Mouse (Mus musculus) spleen, postnatal 0 days (tissue): ENCODE measurements around the gene Zfp553. TPM values are rescaled to one million over a fixed set of nuclear protein-coding genes. Genes with fewer than 3 reads are reported as not detected.

ENCODE experiments used
- polyA plus RNA-seq: library from polyadenylated mRNA; unstranded; fragments of >200 nt; fragmentation: Nextera tagmentation; extraction: Ambion mirVana; gene quantifications from 2 replicates; pipeline ENCODE4 v1.2.1, GENCODE M21; 2015

The Zfp553 gene
- 10.2 and 11.5 TPM in 2 replicates for polyA plus RNA-seq

DNA sequence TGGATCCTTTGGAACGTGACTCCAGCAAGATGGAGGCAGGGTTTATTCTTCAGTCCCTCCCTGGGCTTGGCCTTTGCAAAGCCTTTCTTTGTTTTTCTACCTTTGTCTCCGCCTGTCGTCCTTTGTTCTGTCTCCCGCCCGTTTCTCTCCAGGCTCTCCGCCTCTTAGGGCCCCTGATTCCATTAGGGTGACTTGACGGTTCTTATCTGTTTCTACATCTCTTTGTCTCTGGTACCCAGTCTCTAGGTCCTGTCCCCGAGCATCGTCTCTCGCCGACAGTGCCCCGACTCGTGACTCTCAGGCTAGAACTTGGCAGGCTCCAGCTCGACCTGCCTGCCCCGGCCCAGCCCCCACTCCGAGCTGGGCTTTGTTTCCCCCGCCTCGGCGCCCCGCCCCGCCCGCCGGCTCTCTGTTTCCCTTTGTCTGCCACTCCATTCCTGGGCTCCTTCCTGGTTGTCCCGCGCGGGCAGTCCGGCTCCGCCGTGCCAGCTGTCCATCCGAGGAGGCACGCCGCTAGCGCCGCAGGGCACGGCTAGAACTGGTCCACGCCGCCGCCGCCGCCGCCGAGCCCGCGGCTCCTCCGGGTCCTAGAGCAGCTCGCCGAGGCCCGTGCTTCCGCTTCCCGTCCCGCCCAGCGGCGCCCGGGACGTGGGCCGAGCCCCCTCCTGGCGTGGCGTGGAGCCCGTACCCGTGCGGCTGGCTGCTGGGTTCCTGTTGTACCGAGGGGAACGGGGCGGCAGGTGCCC, at the start of gene Zfp553, which contains the start of gene Sept1:
Gene Zfp553, plus strand, starts transcription at position 440 of the 746 bp plus-strand sequence.
Gene Sept1, minus strand, starts transcription at position 509 of the 746 bp plus-strand sequence.

DNA sequence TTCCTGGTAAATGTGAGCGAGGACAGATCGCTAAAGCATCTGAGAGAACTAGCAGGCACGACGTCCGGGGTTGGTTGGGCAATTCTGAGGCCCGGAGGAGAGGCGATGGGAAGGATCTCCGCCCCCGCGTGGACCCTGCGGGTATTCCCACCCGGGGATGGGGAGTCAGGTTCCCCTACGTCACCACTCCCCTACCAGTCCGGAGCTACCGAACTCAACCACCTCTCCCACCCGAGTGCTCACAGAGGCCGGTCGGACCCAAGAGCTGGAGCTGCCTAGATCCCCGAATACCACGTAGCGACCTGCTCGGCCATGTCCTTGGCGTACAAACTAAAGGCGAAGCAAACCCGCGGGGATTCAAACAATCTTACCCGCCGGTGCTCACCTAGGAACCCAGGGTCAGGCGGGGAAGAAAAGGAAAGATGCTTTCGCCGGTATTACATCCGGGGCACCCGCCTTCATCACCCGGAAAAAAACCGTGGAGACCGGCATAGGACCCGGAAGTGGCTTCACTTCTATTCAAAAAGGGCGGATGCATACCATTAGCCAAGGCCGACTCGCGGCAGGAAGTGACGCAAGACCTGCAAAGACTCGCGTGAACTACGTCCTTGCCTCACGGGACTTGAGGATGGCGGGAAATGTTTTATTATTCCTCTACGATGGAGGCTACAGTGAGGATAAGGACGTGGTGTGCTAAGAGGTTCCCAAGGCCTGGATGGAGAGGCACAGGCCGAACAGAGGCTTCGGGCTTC, 37.1 kb upstream of the Zfp553 start, which contains the start of gene Cd2bp2:
Gene Cd2bp2, minus strand, starts transcription at position 507 of the 752 bp plus-strand sequence.

DNA sequence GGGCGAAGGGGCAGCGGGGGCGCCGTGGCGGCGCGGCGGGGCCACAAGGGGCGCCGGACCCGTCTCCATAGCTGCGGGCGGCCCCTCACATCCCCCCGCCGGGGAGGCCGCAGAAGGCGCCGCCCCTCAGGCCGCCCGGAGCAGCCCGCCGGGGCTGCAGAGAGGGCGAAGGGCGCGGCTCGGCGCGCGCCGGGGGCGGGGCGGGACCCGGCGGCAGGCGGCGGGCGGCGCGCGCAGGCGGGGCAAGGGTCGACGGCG, 24.6 kb upstream of the Zfp553 start, which contains the start of gene Tbc1d10b:
Gene Tbc1d10b, minus strand, starts transcription at position 174 of the 258 bp plus-strand sequence.

DNA sequence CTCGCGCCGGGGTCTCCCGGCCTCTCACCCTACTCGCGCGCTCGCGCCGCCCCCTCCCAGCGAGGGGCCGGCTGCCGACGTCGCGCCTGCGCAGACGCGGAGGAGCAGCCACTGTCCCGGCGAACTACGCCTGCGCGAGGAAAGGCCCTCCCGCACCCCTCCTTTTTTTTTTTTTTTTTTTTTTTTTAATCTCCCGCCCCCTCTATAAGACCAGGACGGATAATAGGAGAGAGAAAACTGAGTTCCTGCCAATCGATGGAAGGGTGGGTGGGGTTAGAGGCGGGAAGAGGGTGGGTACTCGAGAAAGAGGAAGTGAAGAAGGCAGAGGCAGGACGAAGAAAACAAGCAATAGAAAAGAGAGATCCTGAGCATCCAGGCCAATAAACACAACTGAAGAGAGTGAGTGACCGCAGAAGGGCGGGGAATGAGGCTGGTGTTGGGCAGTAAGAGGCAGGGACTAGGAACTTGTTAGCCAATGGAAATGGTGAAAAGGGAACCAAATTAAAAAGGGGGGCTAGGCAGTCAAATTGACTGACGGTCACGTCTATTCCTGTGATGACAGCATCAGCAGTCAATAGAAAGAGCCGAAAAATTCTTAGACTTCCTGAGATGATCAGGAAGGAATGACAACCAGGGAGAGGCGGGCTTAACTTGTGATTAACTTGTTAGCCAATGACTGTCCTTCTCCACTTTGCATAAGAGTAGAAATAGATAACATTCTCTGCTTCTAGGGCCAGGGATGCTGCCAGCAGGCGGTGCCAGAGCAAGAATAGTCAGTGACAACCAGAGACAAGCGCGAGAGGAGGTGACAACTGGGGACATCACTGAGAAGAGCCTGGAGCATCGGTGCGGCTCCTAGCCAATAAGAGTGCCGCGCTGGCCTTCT, 24.1 kb upstream of the Zfp553 start, which contains the start of gene Mylpf:
Gene Mylpf, plus strand, starts transcription at position 338 of the 886 bp plus-strand sequence.

DNA sequence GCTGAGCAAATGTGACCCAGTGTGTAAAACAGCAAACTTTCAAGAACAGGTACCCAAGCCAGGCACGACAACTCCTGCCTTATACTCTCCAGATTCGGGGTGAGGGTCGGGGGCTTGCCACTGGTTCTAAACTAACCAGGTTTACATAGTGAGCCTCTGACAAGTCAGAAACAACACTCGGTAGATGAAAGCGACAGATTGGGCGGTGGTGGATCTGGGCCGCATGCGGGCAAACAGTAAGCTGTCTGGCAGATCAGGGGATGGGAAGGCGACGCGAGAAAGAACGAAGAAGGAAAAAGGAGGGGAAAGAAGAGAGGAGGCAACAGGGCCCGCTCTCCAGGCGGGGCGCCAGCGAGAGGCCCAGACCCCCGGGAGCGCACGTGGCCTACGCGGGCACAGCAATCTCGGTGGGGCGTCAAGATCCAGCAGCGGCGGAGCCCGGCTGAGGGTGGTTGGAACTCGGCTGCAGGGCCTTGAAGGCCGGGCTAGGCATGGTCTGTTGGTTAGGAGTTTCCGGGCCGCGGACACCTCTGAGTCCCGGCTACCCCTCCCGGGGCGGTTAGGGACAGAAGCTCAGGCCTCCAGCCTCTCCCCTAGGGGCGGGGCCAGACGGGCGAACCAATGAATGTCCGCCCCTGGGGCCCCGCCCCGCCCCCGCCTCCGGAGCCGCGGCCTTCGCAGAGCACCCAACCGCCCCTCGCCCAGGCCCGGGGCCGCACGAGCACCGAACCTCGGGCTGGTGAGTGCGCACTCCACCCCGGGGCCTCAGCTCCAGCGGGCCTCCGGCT, 11.2 kb downstream of the Zfp553 start, which contains the start of gene Zfp771:
Gene Zfp771, plus strand, starts transcription at position 405 of the 788 bp plus-strand sequence.

DNA sequence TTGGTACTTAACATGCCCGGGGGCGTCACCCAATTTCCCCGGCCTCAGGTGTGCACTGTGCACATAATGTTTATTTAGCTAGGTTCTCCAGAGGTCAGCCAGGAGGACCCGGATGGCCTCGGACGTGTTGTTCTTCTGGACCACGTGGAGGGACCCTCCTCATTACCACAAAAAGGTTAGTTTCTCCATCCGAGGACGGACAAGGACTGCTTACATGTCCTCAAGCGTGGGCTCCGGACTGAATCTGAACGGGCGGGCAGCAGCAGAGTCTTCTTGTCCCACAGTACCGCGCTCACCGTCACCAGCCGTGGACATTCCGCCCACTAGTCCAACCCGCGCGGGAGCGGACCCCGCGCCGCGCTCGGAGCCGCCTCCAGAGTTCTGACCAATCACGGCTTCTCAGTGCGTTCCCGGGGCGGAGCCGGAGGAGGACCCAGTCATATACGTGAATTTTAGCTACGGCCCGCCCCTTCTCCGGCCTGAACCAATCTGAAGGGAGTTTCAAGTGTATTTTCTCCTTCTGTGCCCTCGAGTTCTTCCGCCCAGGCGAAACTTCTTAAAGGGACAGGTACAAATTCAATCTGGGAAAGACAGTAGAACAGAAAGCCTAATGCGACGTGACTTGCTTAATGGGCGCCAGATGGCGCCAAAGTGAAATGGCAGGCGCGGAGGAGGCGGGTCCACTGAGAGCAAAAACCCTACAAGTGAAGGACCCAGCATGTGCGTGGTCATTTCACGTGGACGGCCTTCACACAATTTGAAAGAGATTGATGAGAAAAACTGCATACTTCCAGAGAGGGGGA, 27.6 kb downstream of the Zfp553 start, which contains the start of gene Dctpp1:
Gene Dctpp1, minus strand, starts transcription at position 401 of the 803 bp plus-strand sequence.

DNA sequence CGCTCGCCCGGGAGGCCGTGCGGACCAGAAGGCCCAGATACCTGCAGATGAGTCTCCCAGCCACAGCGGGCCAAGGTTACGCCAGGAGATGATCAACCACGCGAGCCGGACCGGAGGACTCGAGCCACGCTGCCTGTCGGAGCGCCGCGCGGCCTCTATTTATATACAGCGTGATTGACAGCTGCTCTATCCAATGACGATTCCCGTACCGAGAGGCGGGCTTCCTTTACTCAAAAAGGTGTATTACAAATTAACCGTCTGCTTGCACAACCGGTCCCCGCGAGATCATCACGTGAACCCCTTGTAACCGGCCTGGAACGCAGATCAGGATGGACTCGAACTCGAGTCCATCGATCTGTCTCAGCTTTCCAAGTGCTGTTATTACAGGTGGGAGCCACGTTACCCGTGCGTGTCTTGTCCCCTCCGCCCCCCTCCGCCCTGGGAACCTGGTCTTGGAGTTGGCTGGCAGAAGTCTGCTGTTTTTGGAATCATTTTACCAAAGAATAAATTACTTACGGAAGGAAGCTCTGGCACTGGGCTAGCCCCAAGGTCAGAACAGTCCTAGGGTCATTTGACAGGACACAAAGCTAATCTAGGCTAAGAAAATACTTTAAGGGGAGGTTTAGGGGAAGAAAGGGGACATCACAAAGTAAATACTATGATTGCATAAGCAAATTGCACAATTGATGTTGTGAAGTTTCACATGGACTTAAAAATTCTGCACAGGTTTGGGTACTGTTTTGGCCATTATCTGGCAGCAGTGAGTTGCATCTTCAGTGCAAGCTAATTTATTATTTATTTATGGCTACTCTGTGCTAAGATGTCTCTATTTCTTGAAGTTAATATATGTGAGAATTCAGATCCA, 41.3 kb downstream of the Zfp553 start, which contains the start of gene Sephs2:
Gene Sephs2, minus strand, starts transcription at position 131 of the 865 bp plus-strand sequence.

Other genes starting within 250 kb of the Zfp553 start
- gene Mvp, start 218.4 kb upstream of the Zfp553 start, polyA plus RNA-seq, result 13.4 and 15.9 TPM in 2 replicates
- not detected in 2 replicates for gene Pagr1b, start 216.6 kb upstream of the Zfp553 start, polyA plus RNA-seq
- 32.5 and 43.1 TPM in 2 replicates for gene Pagr1a, start 215.7 kb upstream of the Zfp553 start, polyA plus RNA-seq
- gene Gm42742, start 212.0 kb upstream of the Zfp553 start, polyA plus RNA-seq, result 3.7 and 10.6 TPM in 2 replicates
- 0.55 and 0.86 TPM in 2 replicates for gene Prrt2, start 211.8 kb upstream of the Zfp553 start, polyA plus RNA-seq
- gene Maz, start 206.0 kb upstream of the Zfp553 start, polyA plus RNA-seq, result 47.2 and 48.3 TPM in 2 replicates
- gene Kif22, start 190.6 kb upstream of the Zfp553 start, polyA plus RNA-seq, result 109 and 120 TPM in 2 replicates
- 10.1 and 23.2 TPM in 2 replicates for gene Zg16, start 145.7 kb upstream of the Zfp553 start, polyA plus RNA-seq
- 24.3 and 30.3 TPM in 2 replicates for gene AI467606, start 141.7 kb upstream of the Zfp553 start, polyA plus RNA-seq
- gene Qprt, start 110.8 kb upstream of the Zfp553 start, polyA plus RNA-seq, result 1.4 and 1.5 TPM in 2 replicates
- gene Spn, start 95.2 kb upstream of the Zfp553 start, polyA plus RNA-seq, result 20.0 and 22.3 TPM in 2 replicates
- 27.7 and 29.2 TPM in 2 replicates for gene Cd2bp2, start 37.0 kb upstream of the Zfp553 start, polyA plus RNA-seq
- gene Tbc1d10b, start 24.6 kb upstream of the Zfp553 start, polyA plus RNA-seq, result 21.0 and 22.5 TPM in 2 replicates
- gene Mylpf, start 24.2 kb upstream of the Zfp553 start, polyA plus RNA-seq, result 34.1 and 37.7 TPM in 2 replicates
- 44.4 and 49.3 TPM in 2 replicates for gene Sept1, start 69 bp downstream of the Zfp553 start, polyA plus RNA-seq
- gene Zfp771, start 11.2 kb downstream of the Zfp553 start, polyA plus RNA-seq, result 21.4 and 23.5 TPM in 2 replicates
- gene Dctpp1, start 27.6 kb downstream of the Zfp553 start, polyA plus RNA-seq, result 87.9 and 90.1 TPM in 2 replicates
- 77.6 and 80.8 TPM in 2 replicates for gene Sephs2, start 41.0 kb downstream of the Zfp553 start, polyA plus RNA-seq
- gene Itgal, start 63.2 kb downstream of the Zfp553 start, polyA plus RNA-seq, result 10.0 and 13.4 TPM in 2 replicates
- gene Zfp768, start 112.5 kb downstream of the Zfp553 start, polyA plus RNA-seq, result 3.2 and 4.1 TPM in 2 replicates
- 2.5 TPM in 2 replicates for gene Zfp747, start 143.0 kb downstream of the Zfp553 start, polyA plus RNA-seq
- 1.3 and 1.8 TPM in 2 replicates for gene 9130019O22Rik, start 154.1 kb downstream of the Zfp553 start, polyA plus RNA-seq
- 1.7 and 1.9 TPM in 2 replicates for gene E430018J23Rik, start 160.6 kb downstream of the Zfp553 start, polyA plus RNA-seq
- 1.7 and 2.2 TPM in 2 replicates for gene Zfp764, start 173.8 kb downstream of the Zfp553 start, polyA plus RNA-seq
- 17.4 and 22.2 TPM in 2 replicates for gene Zfp688, start 189.0 kb downstream of the Zfp553 start, polyA plus RNA-seq
- 2.5 and 3.2 TPM in 2 replicates for gene Zfp689, start 216.1 kb downstream of the Zfp553 start, polyA plus RNA-seq
- gene Prr14, start 226.6 kb downstream of the Zfp553 start, polyA plus RNA-seq, result 27.6 and 29.6 TPM in 2 replicates
- 8.0 and 13.0 TPM in 2 replicates for gene Fbrs, start 246.1 kb downstream of the Zfp553 start, polyA plus RNA-seq